8 mouse cellular contexts compared by ENCODE assay signal in the genomic region with DNA sequence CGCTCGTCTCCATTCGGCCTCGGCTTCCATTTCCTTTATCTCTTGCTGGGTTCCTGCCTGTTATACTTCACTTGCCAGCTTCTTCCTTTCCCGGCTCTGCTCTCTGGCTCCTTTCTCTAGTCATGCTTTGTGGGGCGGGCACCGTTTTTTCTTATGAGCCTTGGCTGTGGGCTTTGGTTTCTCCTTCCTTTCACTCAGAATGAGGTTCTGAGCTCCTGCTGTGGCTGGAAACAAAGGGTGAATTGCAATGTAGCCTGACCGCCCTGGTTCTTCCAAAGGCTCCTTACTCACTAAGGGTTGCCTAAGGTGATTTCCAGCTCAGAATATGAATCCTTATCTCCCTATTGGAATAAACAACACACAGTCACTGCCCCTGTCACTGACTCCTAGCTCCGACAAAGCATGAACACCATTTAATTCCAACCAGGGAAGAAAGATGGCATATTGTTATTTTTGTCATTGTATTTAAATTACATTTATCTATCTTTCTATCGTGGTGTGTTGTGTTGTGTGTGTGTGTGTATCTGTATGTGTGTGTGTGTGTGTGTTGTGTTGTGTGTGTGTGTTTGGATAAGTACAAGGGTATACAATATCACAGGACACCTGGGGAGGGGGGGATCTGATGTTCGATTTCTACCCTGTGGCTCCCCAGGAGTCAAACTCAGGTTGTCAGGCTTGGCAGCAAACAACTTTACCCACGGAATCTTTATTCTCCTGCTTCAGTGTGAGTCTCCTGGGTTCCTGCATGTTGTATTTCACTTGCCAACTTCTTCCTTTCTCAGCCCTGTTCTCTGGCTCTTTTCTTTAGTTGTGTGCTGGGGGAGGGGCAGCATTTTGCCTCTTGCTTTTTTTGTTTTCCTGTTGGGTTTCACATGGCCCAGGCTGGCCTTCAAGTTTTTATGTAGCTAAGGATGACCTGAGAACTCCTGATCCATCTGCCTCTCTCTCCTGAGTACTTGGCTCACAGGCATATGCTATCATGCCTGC. TPM values are rescaled to one million over a fixed set of nuclear protein-coding genes. Genes with fewer than 3 reads are reported as not detected.
DNase-seq lines count a peak whose midpoint lies in the region; ATAC-seq and TF ChIP-seq lines count a peak whose summit lies in the region.

No protein-coding gene starts in this region.

- TF ChIP-seq CTCF in liver, postnatal 0 days (IDR thresholded peaks at IDR 0.05; ENCODE audit: low read depth), result no peak

- H3K9ac ChIP-seq in hindbrain, embryonic 14.5 days, result no peak overlapping the region
- H3K9ac ChIP-seq in liver, postnatal 0 days (replicated peaks), result no peak overlapping the region

- peak overlapping the region; percentile 7; the same call in 1 of the 2 replicates for H3K27ac ChIP-seq in hindbrain, embryonic 14.5 days
- peak overlapping the region; percentile 34; the same call in 1 of the 2 replicates for H3K27ac ChIP-seq in liver, postnatal 0 days (ENCODE audit: low read depth)

- no peak for TF ChIP-seq EP300 in liver, postnatal 0 days (IDR thresholded peaks at IDR 0.05; ENCODE audit: low read depth)

- no peaks in the 10 kb centered on the region for H3K9me3 ChIP-seq in hindbrain, embryonic 14.5 days (ENCODE audit: control insufficient read depth, low read length)
- H3K9me3 ChIP-seq in liver, postnatal 0 days (ENCODE audit: low read length), result no peaks in the 10 kb centered on the region

- H3K4me3 ChIP-seq in hindbrain, embryonic 14.5 days (replicated peaks; ENCODE audit: low read length), result no peak overlapping the region
- no peak overlapping the region for H3K4me3 ChIP-seq in liver, postnatal 0 days (ENCODE audit: low read depth, low read length)

- H3K4me2 ChIP-seq in hindbrain, embryonic 14.5 days (replicated peaks), result peak overlapping the region; percentile 24; the same call in 1 of the 2 replicates
- no peak overlapping the region for H3K4me2 ChIP-seq in liver, postnatal 0 days (ENCODE audit: low read depth, low read length)

- WGBS in hindbrain, embryonic 14.5 days, result 7% methylated on average over 12 of the region's 12 CpGs
- WGBS in liver, postnatal 0 days (ENCODE audit: insufficient replicate concordance), result 35% methylated on average over 12 of the region's 12 CpGs

- H3K27me3 ChIP-seq in hindbrain, embryonic 14.5 days (ENCODE audit: control insufficient read depth, insufficient read depth, low read length), result no peaks in the 10 kb centered on the region
- H3K27me3 ChIP-seq in liver, postnatal 0 days (ENCODE audit: insufficient read depth, low read length), result no peaks in the 10 kb centered on the region

- ATAC-seq in frontal cortex, adult (ENCODE audit: low TSS enrichment), result peak; percentile 77
- ATAC-seq in hindbrain, embryonic 14.5 days (ENCODE audit: low FRiP score), result peak; percentile 57; the same call in 1 of the 2 replicates
- no peak for ATAC-seq in liver, postnatal 0 days

- 0 out of 2 replicates have a peak, but pooled peaks cover 5% of the 10 kb centered on the region for H3K4me1 ChIP-seq in hindbrain, embryonic 14.5 days (replicated peaks; ENCODE audit: control insufficient read depth, insufficient read depth, low read length)
- H3K4me1 ChIP-seq in liver, postnatal 0 days (ENCODE audit: insufficient read depth), result peaks cover 8% of the 10 kb centered on the region; the same call in 1 of the 2 replicates

- H3K36me3 ChIP-seq in hindbrain, embryonic 14.5 days (replicated peaks; ENCODE audit: control insufficient read depth, insufficient read depth), result no peaks in the 10 kb centered on the region
- H3K36me3 ChIP-seq in liver, postnatal 0 days (replicated peaks; ENCODE audit: insufficient read depth, low read length), result no peaks in the 10 kb centered on the region

- peak; percentile 41 for DNase-seq in adipocyte (ENCODE audit: low spot score)
- peak; percentile 22 for DNase-seq in cerebellum, adult 8-10 months
- DNase-seq in hindbrain, embryonic 14.5 days (ENCODE audit: low spot score), result peak; percentile 46
- DNase-seq in liver, postnatal 0 days, result no peak
- peak; percentile 38 for DNase-seq in right cerebral cortex, postnatal 25 days
- no peak for DNase-seq in urinary bladder, adult 2 months (ENCODE audit: low spot score)
- DNase-seq in testis, postnatal 10 days (ENCODE audit: low spot score), result no peak

RNA-seq across cellular contexts. Expression of a gene that starts 14.1 kb away (rescaled TPM):
- 0.67 and 1.1 TPM in 2 replicates for polyA plus RNA-seq in hindbrain, embryonic 14.5 days (2014; fragmentation: Nextera tagmentation; extraction: Ambion mirVana)
- 7.1 and 7.3 TPM in 2 replicates for polyA plus RNA-seq in liver, postnatal 0 days (2015; fragmentation: Nextera tagmentation; extraction: Ambion mirVana)
- polyA plus RNA-seq in urinary bladder, adult 2 months (2012; rRNA removed), result 2.6 and 3.7 TPM in 2 replicates

RNA-seq across cellular contexts. Expression of a gene that starts 25.5 kb away (rescaled TPM):
- polyA plus RNA-seq in hindbrain, embryonic 14.5 days (2014; fragmentation: Nextera tagmentation; extraction: Ambion mirVana), result 2.1 TPM in 1 of 2 replicates, not detected in the other
- not detected in 2 replicates for polyA plus RNA-seq in liver, postnatal 0 days (2015; fragmentation: Nextera tagmentation; extraction: Ambion mirVana)
- 45.7 and 54.1 TPM in 2 replicates for polyA plus RNA-seq in urinary bladder, adult 2 months (2012; rRNA removed)

RNA-seq across cellular contexts. Expression of a gene that starts 37.7 kb away (rescaled TPM):
- polyA plus RNA-seq in hindbrain, embryonic 14.5 days (2014; fragmentation: Nextera tagmentation; extraction: Ambion mirVana), result 0.13 TPM in 1 of 2 replicates, not detected in the other
- not detected in 2 replicates for polyA plus RNA-seq in liver, postnatal 0 days (2015; fragmentation: Nextera tagmentation; extraction: Ambion mirVana)
- polyA plus RNA-seq in urinary bladder, adult 2 months (2012; rRNA removed), result 0.28 and 0.41 TPM in 2 replicates

RNA-seq across cellular contexts. Expression of a gene that starts 39.0 kb away (rescaled TPM):
- 23.2 and 23.9 TPM in 2 replicates for polyA plus RNA-seq in hindbrain, embryonic 14.5 days (2014; fragmentation: Nextera tagmentation; extraction: Ambion mirVana)
- polyA plus RNA-seq in liver, postnatal 0 days (2015; fragmentation: Nextera tagmentation; extraction: Ambion mirVana), result 66.4 and 70.4 TPM in 2 replicates
- polyA plus RNA-seq in urinary bladder, adult 2 months (2012; rRNA removed), result 49.9 and 64.9 TPM in 2 replicates

RNA-seq across cellular contexts. Expression of a gene that starts 39.2 kb away (rescaled TPM):
- 93.1 and 100.0 TPM in 2 replicates for polyA plus RNA-seq in hindbrain, embryonic 14.5 days (2014; fragmentation: Nextera tagmentation; extraction: Ambion mirVana)
- 23.6 and 24.2 TPM in 2 replicates for polyA plus RNA-seq in liver, postnatal 0 days (2015; fragmentation: Nextera tagmentation; extraction: Ambion mirVana)
- polyA plus RNA-seq in urinary bladder, adult 2 months (2012; rRNA removed), result 79.4 and 104 TPM in 2 replicates

Comparison
In these comparisons a context has a peak if more than half of its experiments do, and no peak if none do; other contexts are left out.
1. DNase-seq: peak in adipocyte (single experiment), cerebellum, adult 8-10 months (single experiment), hindbrain, embryonic 14.5 days (single experiment) and right cerebral cortex, postnatal 25 days (single experiment); none in liver, postnatal 0 days (single experiment), urinary bladder, adult 2 months (single experiment) and testis, postnatal 10 days (single experiment).
2. RNA of a gene that starts 25.5 kb away (polyA plus RNA-seq): 45.7 to 54.1 TPM in urinary bladder, adult 2 months; 2.1 TPM in hindbrain, embryonic 14.5 days and not detected in liver, postnatal 0 days; every median in the first group is over 10 times any median in the second.